Mouse (Mus musculus) layer of hippocampus, adult 9-10 months (tissue): Measurements from ENCODE around the gene Plagl1.
A peak's percentile ranks its signal among the peaks of the same experiment; 100 is the strongest.

Experiments
- DNase-seq: peaks from one replicate; pipeline ENCODE4 v3.0.0; 2022; ENCODE audit warnings: low spot score

Plagl1 gene

DNA sequence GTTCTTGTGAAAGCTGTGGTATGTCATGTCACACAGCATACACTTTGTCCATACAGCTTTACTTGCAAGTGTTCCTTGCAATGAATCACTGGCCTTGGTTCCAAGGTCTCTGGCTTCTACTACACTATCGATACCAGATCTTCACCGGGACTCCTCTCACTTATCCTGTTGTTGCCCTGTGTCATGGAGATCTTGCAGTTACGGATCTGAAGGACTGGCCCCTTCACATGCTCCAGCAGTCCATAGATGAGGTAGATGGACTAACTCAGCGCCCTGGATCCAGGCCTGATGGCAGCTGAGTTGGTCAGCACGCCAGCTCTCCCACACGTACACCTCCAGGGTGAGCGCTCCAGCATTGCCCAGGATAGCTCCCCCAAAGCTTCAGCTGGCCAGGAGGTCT lies 75.0 kb downstream of the Plagl1 start:
- DNase-seq = no peak

DNA sequence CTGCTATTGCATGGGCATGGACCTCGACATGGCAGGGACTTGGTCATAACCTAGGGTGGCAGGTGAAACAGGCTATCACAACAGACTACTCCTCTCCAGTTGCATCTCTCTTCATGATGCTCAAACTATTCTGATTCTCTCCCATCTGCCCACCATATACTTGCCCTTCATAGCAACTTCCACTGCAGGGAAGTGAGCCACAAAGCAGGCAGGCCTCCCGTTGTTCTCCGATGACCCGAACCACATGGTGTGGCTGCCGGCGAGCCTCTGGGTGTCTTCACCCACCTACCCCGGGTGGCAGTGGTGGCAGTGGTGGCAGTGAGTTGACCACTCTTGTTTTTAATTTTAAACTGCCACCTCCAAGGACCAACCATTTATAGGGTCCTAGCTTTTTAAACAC lies 75.4 kb downstream of the Plagl1 start:
- DNase-seq = no peak

DNA sequence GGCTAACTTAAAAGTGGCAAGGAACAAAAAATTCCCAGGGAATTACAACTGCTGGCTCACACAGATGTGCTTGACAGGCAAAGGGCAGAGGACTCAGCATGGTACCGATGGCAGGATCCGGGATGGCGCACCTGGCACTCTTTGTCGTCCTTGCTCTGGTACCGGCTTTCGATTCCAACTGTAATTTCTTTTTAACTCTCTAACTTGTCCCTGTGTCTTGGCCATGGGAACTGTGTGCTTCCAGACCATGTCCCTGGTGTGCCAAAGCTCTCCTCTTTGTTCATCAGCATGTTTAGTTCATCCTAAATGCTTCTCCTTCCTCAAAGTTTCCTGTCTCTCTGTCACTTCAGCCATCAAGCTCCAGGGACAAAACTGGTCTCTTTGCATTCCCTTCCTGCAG lies 77.6 kb downstream of the Plagl1 start:
- no peak for DNase-seq

DNA sequence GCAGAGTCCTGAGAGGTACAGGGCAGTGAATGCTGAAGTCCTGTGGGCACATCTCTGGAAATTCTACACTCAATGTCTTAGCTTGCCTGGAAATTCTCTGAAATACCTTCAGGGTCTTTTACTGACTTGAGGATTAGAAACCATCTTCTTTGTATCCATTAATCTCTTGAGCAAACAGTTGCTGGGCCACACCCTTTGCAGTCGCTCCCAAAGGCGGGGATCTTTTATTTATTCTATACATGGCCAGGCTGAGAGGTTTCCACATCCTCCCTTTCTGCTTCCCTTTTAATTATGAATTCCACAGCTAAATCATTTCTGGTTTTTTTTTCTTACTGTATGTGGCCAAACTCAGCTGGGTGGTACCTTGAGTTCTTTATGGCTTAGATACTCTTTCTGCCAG lies 80.1 kb downstream of the Plagl1 start:
- DNase-seq = no peak

DNA sequence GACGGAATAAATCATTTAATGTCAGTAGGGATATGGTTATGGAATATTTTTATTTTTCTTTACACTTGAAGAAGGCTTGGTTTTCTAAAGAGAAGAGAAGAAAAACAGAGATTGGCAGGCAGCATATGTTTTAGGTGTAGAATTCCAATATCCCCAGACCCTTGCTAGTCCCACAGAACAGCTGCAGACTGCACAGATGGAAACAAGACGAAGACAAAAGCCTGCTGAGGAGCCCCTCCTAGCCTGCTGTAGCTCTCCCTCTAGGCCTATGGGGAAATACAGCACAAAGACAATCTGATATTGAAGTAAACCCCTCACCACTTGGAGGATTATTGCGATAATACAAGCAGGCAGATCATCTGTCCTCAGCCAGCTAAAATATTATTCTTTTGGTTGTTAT lies 90.1 kb downstream of the Plagl1 start:
- DNase-seq = no peak

- no peak for DNase-seq
These were observed 91.0 kb downstream of the Plagl1 start for GRCm38 (mm10) chr10:13151353-13151752.

DNA sequence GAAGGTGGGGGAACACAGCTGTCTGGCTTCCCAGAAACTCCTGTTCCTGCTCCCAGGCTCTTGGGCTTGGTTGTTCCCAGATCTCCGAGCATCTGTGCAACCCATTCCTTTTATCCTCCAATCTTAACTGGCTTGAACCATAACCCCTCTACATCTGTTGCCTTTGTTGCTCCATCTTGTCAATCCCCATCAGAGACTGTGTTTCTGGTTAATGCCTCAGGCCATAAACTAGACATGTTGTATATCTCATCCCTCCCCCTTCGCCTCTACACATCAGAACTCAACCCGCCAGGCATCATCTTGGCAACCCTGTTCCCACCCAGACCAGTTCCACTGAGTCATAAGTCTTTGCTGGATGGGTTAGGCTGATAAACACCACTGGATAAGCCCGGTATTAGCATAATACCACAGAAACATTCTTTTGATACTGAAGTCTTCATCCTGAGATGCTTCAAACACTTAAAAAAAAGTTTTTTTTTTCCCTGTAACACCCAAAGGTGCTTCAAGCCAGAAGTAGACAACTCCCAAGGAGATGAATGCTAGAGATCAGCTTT lies 92.6 kb downstream of the Plagl1 start:
- DNase-seq = no peak

- no peak for DNase-seq
These were observed 95.1 kb downstream of the Plagl1 start for GRCm38 (mm10) chr10:13155377-13155776.

DNA sequence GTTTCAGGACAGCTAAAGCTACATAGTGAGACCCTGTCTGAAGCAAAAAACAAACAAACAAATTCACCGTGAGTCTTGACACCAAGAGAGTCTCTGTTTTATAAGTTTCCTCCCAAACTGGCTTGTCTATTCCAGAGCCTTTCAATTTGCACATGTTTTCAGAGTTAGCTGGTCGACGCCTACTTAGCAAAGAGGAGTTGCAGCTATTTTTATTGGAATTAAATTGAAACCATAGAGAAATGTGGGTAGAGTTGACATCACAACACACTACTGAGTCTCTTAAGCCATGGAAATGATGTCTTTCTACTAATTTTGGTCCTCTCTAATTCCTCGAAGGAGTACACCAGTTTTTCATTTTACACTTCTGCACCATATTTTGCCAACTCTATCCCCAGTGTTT lies 100.6 kb downstream of the Plagl1 start:
- no peak for DNase-seq

GRCm38 (mm10) chr10:13162031-13162430 lies 101.7 kb downstream of the Plagl1 start:
- no peak for DNase-seq

GRCm38 (mm10) chr10:13168461-13168860 lies 108.2 kb downstream of the Plagl1 start:
- DNase-seq = no peak

DNA sequence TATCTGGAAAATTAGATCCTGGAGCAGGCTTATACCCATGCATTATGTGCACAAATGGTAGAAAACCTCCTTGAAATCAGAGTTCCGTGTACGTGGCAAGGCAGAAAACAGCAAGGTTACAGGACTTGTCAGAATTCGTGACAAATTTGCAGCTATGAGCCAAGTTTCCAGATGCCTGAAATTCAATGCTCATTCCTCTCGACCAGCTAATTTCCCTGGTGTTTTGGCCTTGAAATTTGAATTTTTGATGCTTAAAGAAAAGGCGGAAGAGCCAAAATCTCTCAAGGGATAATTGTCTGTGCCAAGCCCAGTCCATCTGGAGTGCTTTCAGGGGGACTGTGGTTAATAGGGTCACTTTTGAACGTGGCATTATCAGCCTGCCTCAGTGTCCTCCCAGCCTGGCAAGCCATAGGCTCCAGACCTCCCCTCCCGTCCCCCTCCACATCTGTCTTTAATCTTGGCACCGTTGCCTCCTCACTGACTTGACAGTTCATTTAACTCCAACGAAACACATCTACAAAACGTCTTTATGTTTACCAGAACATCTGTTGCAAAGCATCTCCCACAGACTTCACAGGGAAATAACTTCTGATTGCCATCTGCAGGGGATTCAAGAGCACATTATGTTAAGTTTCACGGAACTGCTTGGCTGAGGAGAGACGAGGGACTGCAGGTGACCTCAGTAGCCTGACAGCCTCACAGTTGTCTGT lies 110.6 kb downstream of the Plagl1 start:
- peak; percentile 21 for DNase-seq

GRCm38 (mm10) chr10:13171461-13171860 lies 111.2 kb downstream of the Plagl1 start:
- DNase-seq = no peak

- DNase-seq = no peak
These were observed 112.5 kb downstream of the Plagl1 start for GRCm38 (mm10) chr10:13172798-13173221.

DNA sequence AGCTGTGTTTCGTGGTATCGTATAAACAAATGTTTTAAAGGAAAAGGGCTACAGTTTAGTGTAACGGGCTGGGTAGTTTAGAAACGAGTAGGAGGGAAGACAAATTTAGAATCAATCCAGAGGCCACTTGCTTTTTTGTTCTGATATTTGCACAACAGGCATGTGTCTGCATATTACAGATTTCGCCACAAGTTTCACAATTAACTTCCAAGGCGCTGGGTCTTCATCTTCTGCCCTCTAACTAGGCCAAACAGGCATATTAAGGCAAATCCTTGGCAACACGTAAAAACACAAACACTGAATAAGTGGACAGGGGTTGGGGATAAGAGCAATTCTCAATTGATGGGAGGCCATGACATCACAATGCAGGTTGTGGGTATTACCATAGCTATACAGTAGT lies 115.6 kb downstream of the Plagl1 start:
- DNase-seq = no peak

GRCm38 (mm10) chr10:13177973-13178624 lies 117.8 kb downstream of the Plagl1 start, which contains the start of gene Zc2hc1b:
Gene Zc2hc1b (minus strand): TSS chr10:13178023.
- no peak for DNase-seq

- DNase-seq = no peak
These were observed 119.9 kb downstream of the Plagl1 start for GRCm38 (mm10) chr10:13180211-13180610.
